16 mouse cellular contexts compared by ENCODE assay signal in the genomic region with DNA sequence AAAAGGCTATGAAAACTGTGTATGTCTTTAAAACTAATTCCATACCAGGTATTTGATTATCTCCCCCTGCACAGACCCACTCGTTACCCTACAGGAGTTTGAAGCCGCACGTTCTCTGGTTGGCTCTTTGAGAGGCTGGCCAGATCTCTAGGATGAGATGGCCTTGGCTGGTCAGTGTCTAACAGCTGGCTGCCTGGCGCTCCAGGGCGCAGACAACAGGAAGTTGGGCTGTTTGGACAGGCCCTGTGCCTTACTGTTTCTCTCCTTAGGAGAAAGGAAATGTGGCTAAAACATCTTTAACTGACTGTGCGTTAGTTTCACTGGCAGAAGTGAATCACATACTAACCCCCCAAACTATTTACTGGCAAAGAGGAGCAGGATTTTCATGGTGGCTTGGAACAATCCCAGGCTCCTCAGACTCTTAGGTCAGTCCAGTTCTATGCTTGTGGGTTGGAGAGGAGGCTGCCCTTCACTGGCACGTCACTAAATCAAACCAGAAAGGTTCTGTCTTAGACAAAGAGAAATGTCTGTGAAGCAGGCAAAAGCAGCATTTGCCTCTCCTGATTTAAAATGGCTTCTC.
DNase-seq lines count a peak whose midpoint lies in the region; ATAC-seq lines count a peak whose summit lies in the region.
"Had no signal": no experiment of that assay in that cellular context is flagged by ENCODE, and none has a peak within 500 bp of the region (broad histone marks: within the 10 kb centered on the region; RNA-seq: fewer than 3 reads in every experiment).

No protein-coding gene starts in this region.

- ATAC-seq in kidney, embryonic 14.5 days (ENCODE audit: low FRiP score, low TSS enrichment): no peak
- ATAC-seq: forebrain, postnatal 0 days had no signal

- no peak overlapping the region for H3K4me3 ChIP-seq in kidney, embryonic 14.5 days (ENCODE audit: low read length)
- H3K4me3 ChIP-seq: limb, embryonic 15.5 days; lung, embryonic 15.5 days had no signal

- no peak overlapping the region for H3K4me2 ChIP-seq in kidney, embryonic 14.5 days (replicated peaks; ENCODE audit: low read depth, low read length)
- H3K4me2 ChIP-seq: limb, embryonic 15.5 days; lung, embryonic 15.5 days had no signal

- H3K36me3 ChIP-seq in kidney, embryonic 14.5 days (ENCODE audit: control insufficient read depth, insufficient read depth, low read length): no peaks in the 10 kb centered on the region
- H3K36me3 ChIP-seq: limb, embryonic 15.5 days; lung, embryonic 15.5 days had no signal

- no peak overlapping the region for H3K9ac ChIP-seq in kidney, embryonic 14.5 days (ENCODE audit: low read depth, low read length)
- H3K9ac ChIP-seq: forebrain, postnatal 0 days; limb, embryonic 15.5 days; lung, embryonic 15.5 days had no signal

- H3K4me1 ChIP-seq in kidney, embryonic 14.5 days (ENCODE audit: control insufficient read depth, insufficient read depth, low read length): no peaks in the 10 kb centered on the region
- H3K4me1 ChIP-seq: lung, embryonic 15.5 days had no signal

- H3K9me3 ChIP-seq in kidney, embryonic 14.5 days (ENCODE audit: control insufficient read depth, low read length): no peaks in the 10 kb centered on the region
- H3K9me3 ChIP-seq: limb, embryonic 15.5 days; lung, embryonic 15.5 days had no signal

- 77% methylated on average over 7 of the region's 7 CpGs for WGBS in kidney, embryonic 14.5 days

- no peaks in the 10 kb centered on the region for H3K27me3 ChIP-seq in kidney, embryonic 14.5 days (ENCODE audit: control insufficient read depth, insufficient read depth, low read length)
- H3K27me3 ChIP-seq: lung, embryonic 15.5 days had no signal

- DNase-seq in adrenal gland, postnatal 14 days: peak; percentile 20
- DNase-seq in adrenal gland, adult 8-10 months: no peak
- peak; percentile 37 for DNase-seq in kidney, postnatal 14 days
- peak; percentile 28 for DNase-seq in ovary, postnatal 36 days (ENCODE audit: low spot score)
- no peak for DNase-seq in ovary, postnatal 14 days (ENCODE audit: low spot score)
- DNase-seq in urinary bladder, postnatal 14 days (ENCODE audit: low spot score): no peak
- no peak for DNase-seq in testis, postnatal 14 days (ENCODE audit: low spot score)
- DNase-seq: cerebellum, adult 9-10 months; forebrain, postnatal 0 days; gastrocnemius, postnatal 36 days; right cerebral cortex, adult 18-20 months; thymus, postnatal 25 days had no signal

- H3K27ac ChIP-seq in kidney, embryonic 14.5 days (ENCODE audit: low read depth, low read length): no peak overlapping the region
- H3K27ac ChIP-seq: kidney, postnatal 0 days; limb, embryonic 15.5 days; lung, embryonic 15.5 days had no signal

Comparison
In these comparisons a context has a peak if more than half of its experiments do, and no peak if none do; other contexts are left out.
1. DNase-seq: peak in adrenal gland, postnatal 14 days (single experiment), kidney, postnatal 14 days (single experiment) and ovary, postnatal 36 days (single experiment); none in adrenal gland, adult 8-10 months (single experiment), ovary, postnatal 14 days (single experiment), urinary bladder, postnatal 14 days (single experiment) and testis, postnatal 14 days (single experiment).